Mouse (Mus musculus) embryonic fibroblast, embryonic 13.5 days (primary cell): ENCODE measurements around the gene Haao. TPM values are rescaled to one million over a fixed set of nuclear protein-coding genes. Genes with fewer than 3 reads are reported as not detected.
A peak's percentile ranks its signal among the peaks of the same experiment; 100 is the strongest.

Experiments
- H3K27ac ChIP-seq: 2 replicates; pipeline ENCODE4 v1.5.1; 2012; ENCODE audit warnings: low read length, control low read depth, inconsistent platforms; ENCODE audit not compliant: insufficient read depth
- H3K4me1 ChIP-seq: 2 replicates; pipeline ENCODE4 v1.6.1; 2011; ENCODE audit warnings: low read length; ENCODE audit not compliant: control insufficient read depth, insufficient read depth
- H3K4me3 ChIP-seq: 2 replicates; pipeline ENCODE4 v1.5.1; 2011; ENCODE audit warnings: mild to moderate bottlenecking, control low read depth, low read length; ENCODE audit not compliant: insufficient read depth
- CTCF ChIP-seq: IDR thresholded peaks from 2 replicates; pipeline ENCODE4 v1.5.1; 2011; ENCODE audit warnings: mild to moderate bottlenecking, control low read depth, low read length, moderate library complexity, borderline replicate concordance; ENCODE audit not compliant: insufficient read depth
- POLR2A ChIP-seq: IDR thresholded peaks from 2 replicates; pipeline ENCODE4 v1.6.1; 2011; ENCODE audit warnings: low read depth, mild to moderate bottlenecking, control low read depth, low read length, moderate library complexity
- polyA plus RNA-seq: library from polyadenylated mRNA; stranded (reverse); fragments of >200 nt; gene quantifications from 2 replicates; pipeline ENCODE4 v1.2.4, GENCODE M21; 2011; ENCODE audit warnings: low read depth; ENCODE audit not compliant: missing spikeins, insufficient read length

Gene Haao
- polyA plus RNA-seq, 1 experiment, result not detected

- H3K4me1 ChIP-seq, result peaks cover 10% of the 10 kb centered on the region
- no peak for TF ChIP-seq POLR2A
- no peak for TF ChIP-seq CTCF
- no peak overlapping the region for H3K4me3 ChIP-seq
- peak overlapping the region; percentile 100 for H3K27ac ChIP-seq
Measured at GRCm38 (mm10) chr17:83886395-83886794, 38.6 kb upstream of the Haao start.

- H3K4me3 ChIP-seq, result no peak overlapping the region
- H3K4me1 ChIP-seq, result peaks cover 10% of the 10 kb centered on the region
- H3K27ac ChIP-seq, result peak overlapping the region; percentile 100
- TF ChIP-seq POLR2A, result no peak
- TF ChIP-seq CTCF, result no peak
Measured at GRCm38 (mm10) chr17:83885750-83886149, 38.0 kb upstream of the Haao start.

DNA sequence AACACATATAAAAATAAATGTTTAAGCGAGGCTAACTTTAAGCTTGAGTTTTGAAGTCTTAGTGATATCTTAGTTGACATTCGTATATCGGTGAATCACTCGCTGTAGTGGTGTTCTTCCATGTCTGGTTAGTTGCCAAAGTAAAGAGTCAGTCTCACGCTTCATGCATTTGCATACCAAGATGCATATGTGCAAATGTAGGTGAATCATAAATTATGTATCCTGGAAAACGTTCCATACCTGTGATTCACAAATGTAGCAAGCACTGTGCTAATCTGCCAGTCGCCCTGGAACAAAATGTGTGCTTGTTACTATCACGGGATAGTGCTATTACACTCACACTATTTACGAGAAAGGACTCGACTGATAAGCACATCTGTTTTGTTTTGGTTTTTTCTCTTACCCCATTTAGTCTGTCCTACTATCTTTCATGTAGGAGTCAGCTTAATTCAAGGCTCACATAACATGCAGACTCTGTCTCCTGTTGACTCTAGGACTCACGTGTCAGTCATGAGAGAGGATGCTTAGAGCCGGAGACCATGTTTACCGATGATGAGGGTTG is 37.3 kb upstream of the Haao start:
- Histone ChIP-seq H3K4me3 (no peak overlapping the region), H3K4me1 (peaks cover 10% of the 10 kb centered on the region), H3K27ac (peak overlapping the region; percentile 100)
- TF ChIP-seq CTCF (no peak), POLR2A (peak; percentile 13; the same call in 1 of the 2 replicates)

DNA sequence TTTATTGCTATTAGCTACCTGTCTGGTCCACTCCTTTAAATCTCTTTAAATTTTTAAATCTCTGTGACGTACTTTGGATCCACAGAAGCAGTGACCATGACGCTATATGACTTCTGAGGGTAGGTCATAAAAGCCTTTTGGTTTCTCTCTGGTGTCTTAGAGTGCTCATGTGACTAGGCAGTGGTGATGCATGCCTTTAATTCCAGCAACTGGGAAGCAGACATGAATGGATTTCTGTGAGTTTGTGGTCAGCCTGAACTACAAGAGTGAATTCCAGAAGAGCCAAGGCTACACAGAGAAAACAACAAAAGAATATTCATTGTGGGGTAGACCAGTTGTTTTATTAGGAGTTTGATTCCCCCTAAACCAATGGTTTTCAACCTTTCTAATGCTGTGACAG is 35.0 kb upstream of the Haao start:
- Histone ChIP-seq H3K4me1 (peaks cover 10% of the 10 kb centered on the region), H3K4me3 (no peak overlapping the region), H3K27ac (peak overlapping the region; percentile 27; the same call in 1 of the 2 replicates)
- TF ChIP-seq CTCF (no peak), POLR2A (no peak)

DNA sequence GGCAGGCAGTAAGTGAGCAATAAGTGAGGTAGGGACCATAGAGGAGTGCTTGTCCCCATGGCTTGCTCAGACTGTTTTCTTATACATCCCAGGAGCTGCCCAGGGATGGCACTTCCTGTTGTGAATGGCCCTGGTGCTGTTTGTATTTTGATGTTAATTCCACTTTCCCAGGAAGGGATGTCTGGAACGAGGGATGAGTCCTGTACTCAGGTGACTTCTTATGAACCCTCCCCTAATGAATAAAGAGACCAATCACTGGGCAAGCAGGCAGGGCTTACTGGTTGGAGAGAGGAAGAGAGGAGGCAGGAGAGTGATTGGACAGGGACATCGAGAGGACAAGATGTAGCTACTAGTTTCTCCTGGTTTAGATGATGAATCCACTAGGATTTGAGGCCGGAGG is 33.3 kb upstream of the Haao start:
- Histone ChIP-seq H3K4me1 (peaks cover 4% of the 10 kb centered on the region), H3K27ac (no peak overlapping the region), H3K4me3 (no peak overlapping the region)
- TF ChIP-seq POLR2A (no peak), CTCF (no peak)

- Histone ChIP-seq H3K4me1 (peaks cover under 1% of the 10 kb centered on the region; the same call in 1 of the 2 replicates), H3K4me3 (no peak overlapping the region), H3K27ac (no peak overlapping the region)
- TF ChIP-seq CTCF, result no peak
- no peak for TF ChIP-seq POLR2A
Measured at GRCm38 (mm10) chr17:83880174-83880710, 32.5 kb upstream of the Haao start.

DNA sequence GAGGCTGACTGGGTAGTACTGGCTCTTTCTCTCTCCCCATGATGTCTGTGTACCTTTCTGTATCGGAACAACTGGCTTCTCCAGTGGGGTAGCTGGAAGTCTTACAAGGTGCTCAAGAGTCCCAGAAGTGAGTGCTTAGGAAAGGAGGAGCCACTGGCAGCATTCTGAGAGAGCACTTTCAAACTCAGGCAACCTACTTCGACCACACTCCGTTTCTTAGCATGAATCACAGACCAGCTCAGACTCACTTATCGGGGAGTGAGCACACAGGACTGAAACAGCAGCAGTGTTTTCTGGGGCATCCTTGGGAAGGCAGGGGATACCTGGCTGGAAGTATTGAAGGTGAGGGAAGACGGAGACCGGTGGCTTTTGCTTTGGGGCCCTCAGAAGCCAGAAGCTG is 31.9 kb upstream of the Haao start:
- no peaks in the 10 kb centered on the region for H3K4me1 ChIP-seq
- H3K4me3 ChIP-seq, result no peak overlapping the region
- H3K27ac ChIP-seq, result no peak overlapping the region
- no peak for TF ChIP-seq CTCF

GRCm38 (mm10) chr17:83874610-83875009 is 26.8 kb upstream of the Haao start:
- TF ChIP-seq POLR2A (no peak), CTCF (no peak)
- H3K4me1 ChIP-seq, result no peaks in the 10 kb centered on the region
- no peak overlapping the region for H3K4me3 ChIP-seq
- H3K27ac ChIP-seq, result 0 out of 2 replicates have a peak overlapping the region, but pooled peaks have one; percentile 36

GRCm38 (mm10) chr17:83873363-83874141 is 25.8 kb upstream of the Haao start:
- Histone ChIP-seq H3K4me3 (no peak overlapping the region), H3K4me1 (no peaks in the 10 kb centered on the region), H3K27ac (peak overlapping the region; percentile 47)
- TF ChIP-seq CTCF (no peak), POLR2A (no peak)

GRCm38 (mm10) chr17:83872806-83873348 is 25.1 kb upstream of the Haao start:
- TF ChIP-seq CTCF, result peak; percentile 83; the same call in 1 of the 2 replicates
- no peak for TF ChIP-seq POLR2A
- peak overlapping the region; percentile 47; the same call in 1 of the 2 replicates for H3K27ac ChIP-seq
- H3K4me3 ChIP-seq, result no peak overlapping the region
- no peaks in the 10 kb centered on the region for H3K4me1 ChIP-seq
